Mouse (Mus musculus) limb, embryonic 11.5 days (tissue): ENCODE data around the gene Dido1. TPM values are rescaled to one million over a fixed set of nuclear protein-coding genes. Genes with fewer than 3 reads are reported as not detected.

ENCODE experiments used
- ATAC-seq: fragments of 200-750 bp; cut with Nextera tagmentation; 2 replicates; pipeline ENCODE4 v1.8.0; 2017; ENCODE audit warnings: low read depth; ENCODE audit not compliant: insufficient number of reproducible peaks, low FRiP score, low TSS enrichment
- DNase-seq: peaks from one replicate; pipeline ENCODE4 v3.0.0-alpha.2; 2015; ENCODE audit warnings: low spot score
- H3K27ac ChIP-seq: fragments of 300-500 bp; sonication (generic); replicated peaks from 2 replicates; pipeline ENCODE4 v1.5.1; 2014; ENCODE audit warnings: low read depth, mild to moderate bottlenecking, low read length
- H3K27me3 ChIP-seq: fragments of 300-500 bp; sonication (generic); 2 replicates; pipeline ENCODE4 v1.6.1; 2014; ENCODE audit warnings: mild to moderate bottlenecking, low read length, mixed read lengths; ENCODE audit not compliant: control insufficient read depth, insufficient read depth
- H3K36me3 ChIP-seq: fragments of 300-500 bp; sonication (generic); 2 replicates; pipeline ENCODE4 v1.6.1; 2014; ENCODE audit warnings: mild to moderate bottlenecking, low read length, moderate library complexity, mixed read lengths; ENCODE audit not compliant: control insufficient read depth, insufficient read depth
- H3K4me1 ChIP-seq: fragments of 300-500 bp; sonication (generic); 2 replicates; pipeline ENCODE4 v1.6.1; 2014; ENCODE audit warnings: low read length, mixed read lengths; ENCODE audit not compliant: control insufficient read depth, insufficient read depth
- H3K4me2 ChIP-seq: fragments of 300-500 bp; sonication (generic); 2 replicates; pipeline ENCODE4 v1.6.1; 2014; ENCODE audit warnings: low read depth, mild to moderate bottlenecking, moderate library complexity; ENCODE audit not compliant: severe bottlenecking
- H3K4me3 ChIP-seq: fragments of 300-500 bp; sonication (generic); 2 replicates; pipeline ENCODE4 v1.5.1; 2014; ENCODE audit warnings: low read depth, low read length
- H3K9ac ChIP-seq: fragments of 300-500 bp; sonication (generic); 2 replicates; pipeline ENCODE4 v1.6.1; 2014; ENCODE audit warnings: mild to moderate bottlenecking, low read length
- H3K9me3 ChIP-seq: fragments of 300-500 bp; sonication (generic); 2 replicates; pipeline ENCODE4 v1.6.1; 2016; ENCODE audit warnings: low read length; ENCODE audit not compliant: control insufficient read depth
- WGBS: fragments of 180-500 bp; shearing (Covaris S2); extraction: QIAGEN DNeasy Blood & Tissue Kit; methylation state at CpG from one replicate; pipeline ENCODE4 v1.1.7; 2014; 5-methylcytosine and 5-hydroxymethylcytosine counted together
- polyA plus RNA-seq: library from polyadenylated mRNA; unstranded; fragments of >200 nt; fragmentation: Nextera tagmentation; extraction: Ambion mirVana; gene quantifications from 2 replicates; pipeline ENCODE4 v1.2.1, GENCODE M21; 2014

Dido1 gene
- polyA plus RNA-seq, 1 experiment from 2014 or later = 30.0 TPM

DNA sequence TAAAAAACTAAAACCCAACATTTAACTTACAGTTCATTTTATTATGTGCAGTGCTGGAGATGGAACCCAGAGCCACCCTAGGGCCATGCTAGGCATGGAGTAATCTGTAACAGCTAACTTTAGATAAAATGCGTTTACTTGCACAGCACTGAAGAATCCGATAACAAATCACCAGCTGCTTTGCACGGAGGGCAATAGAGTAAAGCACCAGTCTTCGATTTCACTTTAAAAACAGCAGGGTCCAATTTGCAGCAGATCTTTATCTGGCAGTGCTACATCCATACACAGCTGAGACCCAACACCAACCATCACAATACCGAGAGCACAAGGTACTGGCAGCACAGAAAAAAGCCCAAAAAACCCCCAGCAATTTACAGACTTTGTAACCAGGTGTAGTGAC is 6.6 kb downstream of the Dido1 start:
- DNase-seq (no peak), ATAC-seq (no peak)
- H3K36me3 ChIP-seq = no peaks in the 10 kb centered on the region
- H3K4me3 ChIP-seq = no peak overlapping the region
- peak overlapping the region; percentile 3; the same call in 1 of the 2 replicates for H3K27ac ChIP-seq
- H3K4me2 ChIP-seq = no peak overlapping the region
- peaks cover 14% of the 10 kb centered on the region for H3K4me1 ChIP-seq
- WGBS = 75% methylated on average over 5 of the region's 5 CpGs
- H3K9me3 ChIP-seq = no peaks in the 10 kb centered on the region
- no peaks in the 10 kb centered on the region for H3K27me3 ChIP-seq
- H3K9ac ChIP-seq = no peak overlapping the region

DNA sequence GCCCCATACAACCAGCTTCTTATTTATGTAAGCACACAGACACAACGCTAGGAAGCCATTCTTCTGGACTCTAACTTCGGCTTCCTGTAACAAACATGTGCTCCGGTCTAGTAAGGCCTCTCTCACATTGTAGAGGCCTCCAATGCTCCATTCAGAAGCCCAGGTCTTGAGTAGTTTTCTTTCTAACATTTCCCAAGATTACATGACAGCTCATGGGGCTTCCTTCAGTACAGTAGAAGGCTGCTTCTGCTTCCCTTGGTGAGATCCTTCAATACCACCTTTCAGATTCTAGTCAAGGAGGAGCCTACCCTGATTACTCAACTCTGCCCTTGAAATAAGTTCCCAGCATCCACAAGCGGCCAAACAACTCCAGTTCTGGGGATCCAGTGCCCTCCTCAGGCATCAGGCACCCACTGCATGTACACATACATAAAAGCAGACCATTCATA is 7.1 kb downstream of the Dido1 start:
- peak overlapping the region; percentile 83 for H3K4me3 ChIP-seq
- H3K4me1 ChIP-seq = peaks cover 14% of the 10 kb centered on the region
- H3K9ac ChIP-seq = peak overlapping the region; percentile 93
- ATAC-seq (no peak), DNase-seq (no peak)
- 36% methylated on average over 4 of the region's 4 CpGs for WGBS
- peak overlapping the region; percentile 68 for H3K4me2 ChIP-seq
- H3K9me3 ChIP-seq = no peaks in the 10 kb centered on the region
- H3K36me3 ChIP-seq = no peaks in the 10 kb centered on the region
- H3K27ac ChIP-seq = peak overlapping the region; percentile 88; the same call in 1 of the 2 replicates
- no peaks in the 10 kb centered on the region for H3K27me3 ChIP-seq

DNA sequence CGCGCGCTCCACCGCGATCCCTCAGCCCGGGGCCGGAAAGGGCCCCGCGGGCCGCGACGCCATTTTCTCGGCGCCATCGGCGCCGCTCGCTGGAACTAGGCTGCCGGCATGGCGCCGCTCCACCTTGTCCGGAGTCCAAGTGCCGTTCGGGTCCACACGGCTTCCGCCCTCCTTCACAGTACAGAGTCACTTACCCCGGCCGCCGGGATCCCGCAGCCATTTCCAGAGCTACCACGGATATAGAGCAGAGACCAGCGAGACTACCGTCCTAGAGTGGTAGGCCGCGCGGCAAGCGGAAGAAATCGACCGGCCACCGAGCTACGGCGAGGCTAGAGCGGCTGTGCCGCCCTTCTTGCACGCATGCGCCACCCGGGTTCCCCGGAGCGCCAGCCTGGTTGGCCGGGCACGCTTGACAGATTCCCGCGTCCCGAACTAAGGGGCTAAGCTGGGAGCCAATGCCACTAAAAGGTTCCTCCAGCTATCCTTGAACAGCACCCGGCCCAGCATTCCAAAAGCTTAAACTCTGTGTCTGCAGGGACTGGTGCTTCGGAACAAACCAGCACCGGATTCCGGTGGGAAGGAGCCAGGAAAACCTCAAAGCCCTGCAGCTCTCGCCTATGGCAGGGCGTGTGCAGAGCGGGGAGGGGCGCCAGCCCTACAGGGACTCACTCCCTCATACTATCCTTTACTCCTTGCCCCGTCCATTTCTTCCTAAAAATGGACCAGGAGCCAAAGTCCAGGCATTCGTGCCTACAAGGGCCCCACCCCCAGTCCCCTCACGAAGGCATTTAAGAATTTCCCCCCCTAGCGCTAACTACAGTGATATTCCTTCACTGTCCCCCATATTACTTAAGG is 7.8 kb downstream of the Dido1 start:
- ATAC-seq (peak; percentile 93), DNase-seq (peak; percentile 92)
- Histone ChIP-seq H3K9me3 (no peaks in the 10 kb centered on the region), H3K4me3 (peak overlapping the region; percentile 83), H3K27ac (peak overlapping the region; percentile 88), H3K9ac (peak overlapping the region; percentile 93), H3K27me3 (no peaks in the 10 kb centered on the region), H3K36me3 (no peaks in the 10 kb centered on the region; the same call in 1 of the 2 replicates), H3K4me1 (peaks cover 14% of the 10 kb centered on the region), H3K4me2 (peak overlapping the region; percentile 68)
- WGBS = under 1% methylated on average over 66 of the region's 66 CpGs

DNA sequence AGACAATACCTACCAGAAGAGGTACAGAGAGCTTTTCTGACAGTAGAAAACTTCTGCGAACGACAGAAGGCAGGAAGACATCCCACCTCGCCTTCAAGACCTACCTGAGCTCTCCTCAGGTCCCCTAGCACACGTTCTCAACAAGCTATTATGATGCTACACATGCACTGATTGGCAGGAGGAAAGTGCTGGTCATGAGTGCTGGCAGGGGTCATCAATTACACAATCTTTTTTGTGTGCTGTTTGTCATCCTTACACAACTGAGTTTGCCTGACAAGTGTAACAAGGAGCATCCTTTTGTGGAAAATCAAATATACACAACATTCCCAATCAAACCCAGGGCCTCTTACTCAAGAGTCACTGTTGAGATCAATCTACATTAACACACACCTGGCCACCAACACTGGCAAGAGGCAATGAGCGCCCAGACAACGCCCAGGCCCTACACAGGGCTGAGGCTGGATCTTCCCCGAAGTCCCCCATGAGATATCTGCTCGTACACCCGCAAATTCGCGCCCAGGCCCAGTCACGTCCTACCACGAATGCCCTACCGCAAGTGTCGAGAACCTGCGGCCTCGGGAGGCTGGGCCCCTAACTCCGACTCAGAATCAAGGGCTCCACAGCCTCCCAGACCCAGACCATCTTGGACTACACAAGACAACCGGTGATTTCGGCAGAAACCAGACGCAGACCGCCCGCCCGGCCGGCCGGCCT is 8.6 kb downstream of the Dido1 start:
- Histone ChIP-seq H3K27ac (peak overlapping the region; percentile 88), H3K36me3 (no peaks in the 10 kb centered on the region; the same call in 1 of the 2 replicates), H3K9ac (peak overlapping the region; percentile 93), H3K9me3 (no peaks in the 10 kb centered on the region), H3K4me2 (peak overlapping the region; percentile 68), H3K4me3 (peak overlapping the region; percentile 83), H3K4me1 (peaks cover 14% of the 10 kb centered on the region), H3K27me3 (no peaks in the 10 kb centered on the region)
- DNase-seq (no peak), ATAC-seq (no peak; the same call in 1 of the 2 replicates)
- 6% methylated on average over 26 of the region's 26 CpGs for WGBS

DNA sequence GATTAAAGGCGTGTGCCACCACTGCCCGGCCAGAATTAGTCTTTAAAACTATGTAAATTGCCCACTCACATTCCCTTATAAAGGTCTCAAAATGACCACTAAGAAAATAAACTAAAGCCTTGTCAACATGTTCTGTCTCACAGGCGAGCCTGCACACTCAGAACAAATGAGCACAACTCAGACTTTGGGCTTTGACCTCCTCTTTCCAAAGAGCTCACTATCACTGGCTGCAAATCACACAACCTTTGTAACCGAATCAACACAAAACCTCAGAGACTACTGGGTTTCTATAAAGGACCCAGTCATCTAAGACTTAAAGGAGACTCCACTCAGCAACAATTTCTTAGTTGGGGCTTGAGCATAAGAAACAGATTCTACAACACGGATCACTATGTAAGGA is 9.3 kb downstream of the Dido1 start:
- Histone ChIP-seq H3K27me3 (no peaks in the 10 kb centered on the region), H3K27ac (no peak overlapping the region), H3K36me3 (no peaks in the 10 kb centered on the region; the same call in 1 of the 2 replicates), H3K4me2 (peak overlapping the region; percentile 68), H3K4me1 (peaks cover 14% of the 10 kb centered on the region), H3K9me3 (no peaks in the 10 kb centered on the region), H3K9ac (peak overlapping the region; percentile 93), H3K4me3 (peak overlapping the region; percentile 83)
- 89% methylated on average over 5 of the region's 5 CpGs for WGBS
- ATAC-seq = no peak
- no peak for DNase-seq

DNA sequence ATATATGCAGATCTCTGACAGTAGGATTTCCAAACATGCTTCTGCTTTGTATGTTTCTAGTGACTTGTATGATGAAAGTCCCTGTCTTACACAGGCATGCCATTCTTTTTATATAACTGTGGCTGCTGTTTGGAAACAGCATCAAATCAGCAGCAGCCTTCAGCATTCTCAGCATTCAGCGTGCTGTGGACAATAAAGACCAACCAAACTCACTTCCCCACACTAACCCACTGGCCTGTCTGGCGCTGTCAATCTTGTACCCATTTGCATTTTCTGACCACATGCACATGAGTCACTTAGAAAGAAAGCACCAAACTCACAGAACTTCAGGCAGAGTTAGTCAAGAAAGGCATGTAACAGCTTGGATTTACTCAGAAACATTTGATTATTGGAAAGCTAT is 14.6 kb downstream of the Dido1 start:
- no peaks in the 10 kb centered on the region for H3K27me3 ChIP-seq
- no peaks in the 10 kb centered on the region for H3K4me1 ChIP-seq
- DNase-seq (no peak), ATAC-seq (no peak)
- no peak overlapping the region for H3K9ac ChIP-seq
- H3K27ac ChIP-seq = no peak overlapping the region
- WGBS = 92% methylated on average over 2 of the region's 2 CpGs
- H3K4me2 ChIP-seq = no peak overlapping the region
- no peak overlapping the region for H3K4me3 ChIP-seq
- no peaks in the 10 kb centered on the region for H3K9me3 ChIP-seq
- no peaks in the 10 kb centered on the region; the same call in 1 of the 2 replicates for H3K36me3 ChIP-seq

DNA sequence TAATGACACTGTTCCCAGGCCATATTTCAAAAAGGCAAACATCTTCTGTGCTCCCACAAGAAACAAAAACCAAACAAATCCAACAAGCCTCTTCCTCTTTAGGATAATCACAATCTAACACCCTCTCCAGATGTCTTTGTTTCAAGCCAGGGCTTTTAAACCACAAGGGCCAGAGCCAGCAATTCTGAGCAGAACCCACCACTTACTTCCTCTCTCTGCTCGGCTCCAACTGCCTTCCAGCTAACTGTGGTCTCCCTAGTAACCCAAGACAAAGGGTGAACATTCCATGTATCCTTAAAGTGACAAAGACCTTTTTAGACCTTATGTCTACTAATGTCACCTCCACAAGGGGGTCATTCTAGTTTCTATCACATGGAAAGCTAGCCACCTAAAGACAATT is 17.2 kb downstream of the Dido1 start:
- H3K4me3 ChIP-seq = no peak overlapping the region
- no peak overlapping the region for H3K4me2 ChIP-seq
- no peak overlapping the region for H3K9ac ChIP-seq
- H3K36me3 ChIP-seq = peaks cover 12% of the 10 kb centered on the region
- H3K27ac ChIP-seq = no peak overlapping the region
- no peak for ATAC-seq
- no peaks in the 10 kb centered on the region for H3K4me1 ChIP-seq
- 8% methylated on average over 1 of the region's 1 CpGs for WGBS
- DNase-seq = no peak
- H3K9me3 ChIP-seq = no peaks in the 10 kb centered on the region
- H3K27me3 ChIP-seq = no peaks in the 10 kb centered on the region

DNA sequence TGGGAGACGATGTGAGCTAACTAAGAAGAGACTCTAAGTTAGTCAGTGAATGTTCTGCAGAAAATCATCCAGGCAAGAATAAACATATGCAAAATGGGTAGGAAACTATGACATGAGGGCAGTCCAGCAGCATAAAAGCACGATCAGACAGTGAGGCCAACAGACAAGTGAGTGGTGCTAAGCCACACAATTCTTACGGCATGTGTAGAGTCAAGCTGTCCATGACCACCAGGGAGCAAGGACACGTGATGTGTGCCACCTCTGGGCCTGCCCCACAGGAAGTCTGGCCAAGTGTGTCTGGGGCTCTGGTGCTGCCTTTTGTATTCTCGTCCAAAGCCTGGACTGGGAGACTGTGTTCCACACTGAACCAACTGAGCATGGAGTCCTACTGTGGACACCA is 20.0 kb downstream of the Dido1 start:
- Histone ChIP-seq H3K36me3 (peaks cover 22% of the 10 kb centered on the region), H3K9me3 (no peaks in the 10 kb centered on the region), H3K4me2 (no peak overlapping the region), H3K9ac (no peak overlapping the region), H3K4me1 (no peaks in the 10 kb centered on the region), H3K27ac (no peak overlapping the region), H3K4me3 (no peak overlapping the region), H3K27me3 (no peaks in the 10 kb centered on the region)
- no peak for ATAC-seq
- DNase-seq = no peak
- 94% methylated on average over 5 of the region's 5 CpGs for WGBS
